Mouse (Mus musculus) forebrain, postnatal 0 days (tissue): ENCODE data around the gene March6. TPM values are rescaled to one million over a fixed set of nuclear protein-coding genes. Genes with fewer than 3 reads are reported as not detected.
A peak's percentile ranks its signal among the peaks of the same experiment; 100 is the strongest.

Experiments
- ATAC-seq: fragments of 200-750 bp; cut with Nextera tagmentation; 2 replicates; pipeline ENCODE4 v1.8.0; 2017; ENCODE audit warnings: mild to moderate bottlenecking, moderate library complexity
- DNase-seq: peaks from one replicate; pipeline ENCODE4 v3.0.0-alpha.2; 2015
- H3K27ac ChIP-seq: fragments of 300-500 bp; sonication (generic); 2 replicates; pipeline ENCODE4 v1.5.1; 2014; ENCODE audit warnings: low read depth, mild to moderate bottlenecking, antibody characterized with exemption, low read length, moderate library complexity, mixed read lengths
- H3K27me3 ChIP-seq: fragments of 300-500 bp; sonication (generic); 2 replicates; pipeline ENCODE4 v1.6.1; 2014; ENCODE audit warnings: mild to moderate bottlenecking, low read length, mixed read lengths; ENCODE audit not compliant: insufficient read depth
- H3K36me3 ChIP-seq: fragments of 300-500 bp; sonication (generic); 2 replicates; pipeline ENCODE4 v1.6.1; 2014; ENCODE audit warnings: mild to moderate bottlenecking, moderate library complexity; ENCODE audit not compliant: insufficient read depth
- H3K4me1 ChIP-seq: fragments of 300-500 bp; sonication (generic); 2 replicates; pipeline ENCODE4 v1.6.1; 2014; ENCODE audit warnings: antibody characterized with exemption; ENCODE audit not compliant: insufficient read depth
- H3K4me2 ChIP-seq: fragments of 300-500 bp; sonication (generic); 2 replicates; pipeline ENCODE4 v1.6.1; 2014; ENCODE audit warnings: low read depth, mild to moderate bottlenecking, moderate library complexity
- H3K4me3 ChIP-seq: fragments of 300-500 bp; sonication (generic); 2 replicates; pipeline ENCODE4 v1.5.1; 2014; ENCODE audit warnings: low read depth, low read length, mixed read lengths
- H3K9ac ChIP-seq: fragments of 300-500 bp; sonication (generic); 2 replicates; pipeline ENCODE4 v1.6.1; 2014; ENCODE audit warnings: mild to moderate bottlenecking
- H3K9me3 ChIP-seq: fragments of 300-500 bp; sonication (generic); 2 replicates; pipeline ENCODE4 v1.6.1; 2016; ENCODE audit warnings: low read length
- CTCF ChIP-seq: sonication (generic); IDR thresholded peaks from 2 replicates; pipeline ENCODE4 v1.5.1; 2016; ENCODE audit warnings: antibody characterized with exemption, control low read depth, low read depth
- WGBS: fragments of 180-500 bp; shearing (Covaris S2); extraction: QIAGEN DNeasy Blood & Tissue Kit; methylation state at CpG from one replicate; pipeline ENCODE4 v1.1.7; 2014; 5-methylcytosine and 5-hydroxymethylcytosine counted together
- polyA plus RNA-seq: library from polyadenylated mRNA; unstranded; fragments of >200 nt; fragmentation: Nextera tagmentation; extraction: Ambion mirVana; gene quantifications from 2 replicates; pipeline ENCODE4 v1.2.1, GENCODE M21; 2015
- total RNA-seq: library from RNA; depleted of rRNA; stranded (reverse); fragments of >200 nt; gene quantifications from 2 replicates; pipeline ENCODE4 v1.2.3, GENCODE M21; 2014

The March6 gene
- total and polyA plus RNA-seq, 2 experiments from 2014 or later: 60.2 to 209 TPM

DNA sequence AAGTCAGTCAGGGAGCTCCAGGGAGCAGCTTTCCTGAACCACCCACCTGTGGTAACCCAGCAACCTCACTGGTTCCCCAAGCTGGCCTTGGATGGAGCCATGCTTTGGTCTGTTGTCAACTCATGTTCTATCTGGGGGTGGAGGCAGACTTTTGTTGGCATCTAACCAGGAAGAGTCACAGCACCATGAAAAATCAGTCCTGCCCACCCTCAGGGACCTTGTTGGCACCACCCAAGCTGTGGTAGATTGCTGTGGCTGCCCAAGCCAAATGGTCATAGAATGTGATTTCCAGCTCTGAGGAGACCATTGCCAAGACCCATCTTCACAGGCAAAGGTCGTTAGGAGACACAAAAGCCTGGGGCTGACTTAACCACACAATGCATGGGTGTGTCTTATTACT, 94.8 kb downstream of the March6 start:
- ATAC-seq (no peak), DNase-seq (no peak)
- no peaks in the 10 kb centered on the region for H3K4me1 ChIP-seq
- H3K4me3 ChIP-seq: no peak overlapping the region
- no peak overlapping the region for H3K4me2 ChIP-seq
- TF ChIP-seq CTCF: no peak
- H3K9me3 ChIP-seq: no peaks in the 10 kb centered on the region
- H3K27me3 ChIP-seq: no peaks in the 10 kb centered on the region
- H3K36me3 ChIP-seq: no peaks in the 10 kb centered on the region
- no peak overlapping the region for H3K27ac ChIP-seq
- 30% methylated on average over 1 of the region's 1 CpGs for WGBS
- H3K9ac ChIP-seq: no peak overlapping the region

DNA sequence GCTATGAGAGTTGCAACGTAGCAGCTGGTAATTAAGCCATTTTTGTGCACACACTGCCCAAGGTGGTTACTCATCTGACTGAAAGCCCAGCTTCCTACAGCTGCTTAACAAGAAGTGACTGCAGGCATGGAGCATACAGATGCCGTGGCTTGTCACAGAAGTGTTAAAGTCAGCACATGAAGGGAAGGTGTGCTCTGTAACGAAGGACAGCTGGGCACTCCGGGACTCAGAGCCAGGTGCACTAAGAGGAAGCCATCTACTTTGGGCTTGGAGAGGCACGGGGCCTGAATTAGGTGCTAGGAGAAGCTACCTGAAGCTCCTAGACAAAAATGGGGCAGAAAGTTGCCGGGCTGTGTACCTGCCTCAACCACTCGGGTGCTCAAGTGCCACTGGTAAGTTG, 97.1 kb downstream of the March6 start:
- ATAC-seq (no peak), DNase-seq (no peak)
- Histone ChIP-seq H3K4me1 (no peaks in the 10 kb centered on the region; the same call in 1 of the 2 replicates), H3K36me3 (no peaks in the 10 kb centered on the region), H3K27me3 (no peaks in the 10 kb centered on the region), H3K9me3 (no peaks in the 10 kb centered on the region), H3K27ac (no peak overlapping the region), H3K4me2 (no peak overlapping the region), H3K9ac (no peak overlapping the region), H3K4me3 (no peak overlapping the region)
- no peak for TF ChIP-seq CTCF
- 81% methylated on average over 7 of the region's 7 CpGs for WGBS

DNA sequence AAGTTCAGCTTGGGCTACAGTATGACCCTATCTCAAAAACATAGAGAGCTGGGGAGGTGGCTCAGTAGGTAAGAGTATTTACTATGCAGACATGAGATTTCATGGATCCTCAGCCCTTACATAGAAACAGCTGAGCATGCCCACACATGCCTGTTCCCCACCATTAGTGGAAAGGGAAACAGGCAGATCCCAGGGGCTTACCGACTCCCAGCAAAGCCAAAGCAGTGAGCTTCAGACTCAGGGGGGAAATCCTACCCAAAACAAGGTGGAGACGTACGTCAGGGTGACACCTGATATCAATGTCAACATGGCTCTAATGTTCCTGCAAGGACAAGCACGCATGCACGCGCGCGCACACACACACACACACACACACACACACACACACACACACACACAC, 99.0 kb downstream of the March6 start:
- no peak for TF ChIP-seq CTCF
- no peaks in the 10 kb centered on the region for H3K36me3 ChIP-seq
- no peaks in the 10 kb centered on the region; the same call in 1 of the 2 replicates for H3K4me1 ChIP-seq
- WGBS: 91% methylated on average over 8 of the region's 8 CpGs
- no peak overlapping the region for H3K27ac ChIP-seq
- no peak for DNase-seq
- H3K9ac ChIP-seq: no peak overlapping the region
- no peak for ATAC-seq
- no peak overlapping the region for H3K4me3 ChIP-seq
- no peak overlapping the region for H3K4me2 ChIP-seq
- H3K27me3 ChIP-seq: no peaks in the 10 kb centered on the region
- H3K9me3 ChIP-seq: no peaks in the 10 kb centered on the region

DNA sequence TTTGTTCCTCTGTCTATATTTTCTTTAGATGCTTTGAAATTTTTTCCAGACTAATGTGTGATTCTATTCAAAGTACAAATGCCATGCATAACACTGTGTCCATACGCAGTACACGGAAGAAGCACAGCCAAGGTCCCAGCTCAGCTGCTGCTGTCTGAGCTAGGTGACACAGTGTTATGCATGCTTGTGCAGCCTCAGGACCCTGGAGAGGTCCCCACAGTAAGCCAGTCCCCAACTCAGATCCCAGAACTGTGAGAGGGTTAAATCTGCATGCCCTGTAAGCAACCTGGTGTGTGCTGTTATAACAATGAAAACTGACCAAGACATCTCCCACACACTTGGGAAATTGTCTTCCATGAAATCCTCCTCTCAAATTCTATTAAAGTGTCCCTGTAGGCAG, 100.8 kb downstream of the March6 start:
- no peaks in the 10 kb centered on the region for H3K36me3 ChIP-seq
- WGBS: 51% methylated on average over 2 of the region's 2 CpGs
- H3K9ac ChIP-seq: no peak overlapping the region
- no peak overlapping the region for H3K4me3 ChIP-seq
- no peaks in the 10 kb centered on the region for H3K9me3 ChIP-seq
- no peaks in the 10 kb centered on the region; the same call in 1 of the 2 replicates for H3K4me1 ChIP-seq
- no peak for ATAC-seq
- TF ChIP-seq CTCF: no peak
- H3K27me3 ChIP-seq: no peaks in the 10 kb centered on the region
- H3K4me2 ChIP-seq: no peak overlapping the region
- no peak for DNase-seq
- H3K27ac ChIP-seq: no peak overlapping the region

DNA sequence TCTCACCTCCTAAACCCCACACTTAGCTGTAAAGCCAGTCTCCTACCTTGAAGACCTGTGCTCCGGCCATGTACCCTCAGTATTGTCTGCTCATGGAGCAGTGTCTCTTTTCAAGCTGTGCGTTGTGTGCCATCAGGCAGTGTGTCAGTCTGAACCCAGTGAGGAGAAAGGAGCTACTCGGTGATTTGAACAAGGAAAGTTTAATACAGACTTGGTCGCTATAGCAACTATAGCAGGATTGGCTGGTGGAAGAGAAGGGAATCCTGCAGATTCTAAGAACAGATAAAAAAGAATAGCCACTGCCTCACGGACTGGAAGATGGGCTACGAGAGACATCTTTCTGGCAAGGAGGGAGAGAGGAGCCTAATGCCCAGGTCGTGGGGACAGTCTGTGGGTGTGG, 101.4 kb downstream of the March6 start:
- Histone ChIP-seq H3K27ac (no peak overlapping the region), H3K27me3 (no peaks in the 10 kb centered on the region), H3K36me3 (no peaks in the 10 kb centered on the region), H3K9ac (no peak overlapping the region), H3K4me3 (no peak overlapping the region), H3K9me3 (no peaks in the 10 kb centered on the region), H3K4me2 (no peak overlapping the region), H3K4me1 (no peaks in the 10 kb centered on the region; the same call in 1 of the 2 replicates)
- no peak for TF ChIP-seq CTCF
- WGBS: 51% methylated on average over 7 of the region's 7 CpGs
- no peak for DNase-seq
- ATAC-seq: peak; percentile 47; the same call in 1 of the 2 replicates

DNA sequence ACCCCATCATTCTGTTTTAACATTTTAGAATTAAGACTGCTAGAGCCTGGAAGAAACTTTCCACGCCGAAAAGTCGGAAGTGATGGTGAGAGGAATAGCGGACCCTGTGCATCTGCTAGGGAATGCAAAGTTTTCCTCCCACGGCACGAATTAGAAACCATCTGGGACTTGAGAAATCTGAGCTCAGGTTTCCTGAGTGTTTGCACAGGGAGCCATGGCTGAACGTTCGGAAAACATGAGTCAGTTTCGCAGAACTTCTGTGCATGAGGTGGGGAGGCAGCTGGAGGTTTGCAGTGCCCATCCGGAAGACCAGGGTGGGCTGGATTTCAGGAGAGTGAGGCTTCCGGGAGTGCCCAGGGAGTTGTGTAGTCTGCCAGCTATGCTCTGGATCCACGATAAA, 102.3 kb downstream of the March6 start:
- TF ChIP-seq CTCF: no peak
- H3K4me2 ChIP-seq: no peak overlapping the region
- H3K9me3 ChIP-seq: no peaks in the 10 kb centered on the region
- no peak overlapping the region for H3K4me3 ChIP-seq
- H3K27ac ChIP-seq: no peak overlapping the region
- no peak overlapping the region for H3K9ac ChIP-seq
- no peaks in the 10 kb centered on the region for H3K36me3 ChIP-seq
- no peaks in the 10 kb centered on the region for H3K27me3 ChIP-seq
- H3K4me1 ChIP-seq: no peaks in the 10 kb centered on the region; the same call in 1 of the 2 replicates
- DNase-seq: no peak
- 79% methylated on average over 12 of the region's 12 CpGs for WGBS
- no peak; the same call in 1 of the 2 replicates for ATAC-seq

DNA sequence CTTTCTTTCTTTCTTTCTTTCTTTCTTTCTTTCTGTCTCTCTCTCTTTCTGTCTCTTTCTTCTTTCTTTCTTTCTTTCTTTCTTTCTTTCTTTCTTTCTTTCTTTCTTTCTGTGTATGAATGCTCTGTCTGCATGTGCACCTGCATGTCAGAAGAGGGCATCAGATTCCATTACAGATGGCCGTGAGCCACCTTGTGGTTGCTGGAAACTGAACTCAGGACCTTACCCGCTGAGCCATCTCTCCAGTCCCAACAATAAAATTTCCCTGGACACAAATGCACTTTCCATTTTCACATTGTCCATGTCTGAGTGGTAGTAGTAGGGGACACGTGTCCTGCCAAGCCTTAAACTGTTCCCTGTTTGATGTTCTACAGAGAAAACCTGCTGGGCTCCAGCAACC, 103.5 kb downstream of the March6 start:
- Histone ChIP-seq H3K27me3 (no peaks in the 10 kb centered on the region), H3K27ac (no peak overlapping the region), H3K36me3 (no peaks in the 10 kb centered on the region), H3K9me3 (no peaks in the 10 kb centered on the region), H3K4me2 (no peak overlapping the region), H3K4me1 (no peaks in the 10 kb centered on the region; the same call in 1 of the 2 replicates), H3K4me3 (no peak overlapping the region), H3K9ac (no peak overlapping the region)
- DNase-seq: no peak
- ATAC-seq: no peak
- WGBS: 60% methylated on average over 3 of the region's 3 CpGs
- no peak for TF ChIP-seq CTCF
